Mouse (Mus musculus) naive thymus-derived CD4-positive, alpha-beta T cell, adult 2 months (primary cell): Measurements from ENCODE around the gene Slc6a21.

ENCODE experiments used
- DNase-seq: peaks from one replicate; pipeline ENCODE4 v3.0.0-alpha.2; 2011; ENCODE audit warnings: low read depth

Gene Slc6a21

DNA sequence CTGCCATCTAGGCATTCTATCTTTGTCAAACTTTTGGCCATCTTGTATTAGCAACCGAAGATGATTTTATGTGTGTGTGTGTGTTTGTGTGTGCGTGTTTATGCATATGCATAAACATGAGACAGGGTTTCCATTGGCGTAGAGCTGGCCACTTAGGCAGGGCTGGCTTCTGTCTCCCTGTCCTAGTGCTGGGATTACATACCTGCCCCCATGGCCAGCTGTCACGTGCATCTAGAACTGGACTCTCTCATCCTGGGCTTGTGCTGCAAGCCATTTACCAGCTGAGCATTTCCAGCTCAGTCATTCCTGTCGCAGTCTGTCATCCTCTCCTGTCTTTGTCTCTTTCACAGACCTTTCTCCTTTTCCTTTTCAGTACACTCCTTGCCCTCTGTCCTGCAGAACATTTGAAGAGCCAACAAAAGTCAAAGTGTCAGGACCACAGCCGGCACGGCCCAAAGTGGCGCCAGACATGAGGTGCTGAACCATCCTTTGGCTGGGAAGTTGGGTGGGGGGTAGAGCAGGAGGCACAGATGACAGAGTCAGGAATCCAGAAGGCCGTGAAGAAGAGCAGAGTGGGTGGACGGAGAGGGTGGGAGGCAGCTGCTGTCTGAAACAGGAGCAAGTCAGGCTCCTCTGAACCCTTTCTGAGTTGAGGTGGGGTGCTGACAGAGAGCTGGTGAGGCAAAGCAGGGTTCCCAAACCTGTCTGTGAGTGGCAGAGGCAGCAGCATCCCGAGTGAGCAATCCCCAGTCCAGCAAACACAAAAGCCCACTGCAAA is 20.1 kb upstream of the Slc6a21 start:
- DNase-seq, result no peak

DNA sequence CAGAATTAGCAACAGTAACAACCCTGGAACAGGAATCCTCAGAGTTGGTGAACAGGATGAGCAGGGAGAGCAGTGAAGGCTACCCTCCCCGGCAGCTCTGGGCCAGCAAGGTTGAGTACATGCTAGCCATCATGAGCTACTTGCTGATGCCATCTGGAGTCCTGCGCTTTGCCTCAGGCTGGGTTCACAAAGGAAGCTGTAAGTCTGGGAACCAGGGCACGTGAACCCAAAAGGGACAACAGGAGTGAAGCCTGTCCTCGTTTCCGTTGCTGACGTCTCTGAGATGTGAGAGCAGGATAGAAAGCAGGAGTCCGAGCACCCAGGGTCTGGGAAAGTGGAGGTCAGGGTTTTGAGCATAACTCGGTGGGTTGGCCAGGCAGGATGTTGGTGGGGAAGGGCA is 18.0 kb upstream of the Slc6a21 start:
- no peak for DNase-seq

DNA sequence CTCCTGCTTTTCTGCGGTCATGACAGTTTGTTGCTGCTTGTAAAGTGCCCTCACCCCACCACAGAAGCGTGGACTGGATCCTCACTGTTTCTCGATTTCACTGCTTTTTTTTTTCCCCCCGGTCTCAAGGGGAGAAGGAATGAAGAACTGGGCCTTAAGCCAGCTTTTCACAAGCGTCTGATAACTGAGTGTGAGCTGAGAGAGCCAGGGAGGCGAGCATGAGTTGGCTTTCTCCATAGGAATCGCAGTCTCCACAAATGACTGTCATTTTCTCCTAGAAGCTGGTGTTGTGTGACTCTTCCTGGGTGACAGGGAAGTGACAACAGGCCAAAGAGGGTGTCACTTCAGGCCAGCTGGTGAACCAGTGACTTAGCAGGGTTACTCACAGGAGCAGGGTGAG is 15.0 kb upstream of the Slc6a21 start:
- DNase-seq, result no peak

DNA sequence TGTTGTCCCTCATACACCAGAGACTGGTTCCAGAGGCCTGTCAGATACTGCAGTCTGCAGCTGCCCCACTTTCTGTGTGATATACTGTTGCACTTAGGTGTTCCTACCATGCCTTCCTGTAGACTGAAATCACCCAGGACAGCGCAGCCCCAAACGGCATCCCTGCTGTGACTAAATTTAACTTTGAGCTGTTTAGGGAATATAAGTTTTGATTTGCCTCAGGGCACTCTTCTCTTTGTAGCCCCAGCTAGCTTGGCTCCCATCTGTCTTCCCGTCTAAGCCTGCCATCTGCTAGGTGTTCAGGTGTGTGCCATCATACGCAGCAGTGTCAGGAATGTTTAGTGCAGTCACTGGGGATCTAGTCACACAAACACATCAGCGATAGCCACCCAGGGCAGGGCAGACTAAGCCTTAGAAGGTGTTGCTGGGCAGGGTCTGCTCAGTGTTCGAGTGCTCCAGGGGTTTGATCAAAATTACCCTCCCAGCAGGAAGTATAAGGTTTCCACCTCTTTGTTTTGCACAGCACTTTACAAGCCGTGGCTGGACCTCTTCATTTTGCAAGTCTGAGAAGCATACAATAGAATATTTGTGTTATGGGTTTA is 14.2 kb upstream of the Slc6a21 start:
- DNase-seq, result no peak

DNA sequence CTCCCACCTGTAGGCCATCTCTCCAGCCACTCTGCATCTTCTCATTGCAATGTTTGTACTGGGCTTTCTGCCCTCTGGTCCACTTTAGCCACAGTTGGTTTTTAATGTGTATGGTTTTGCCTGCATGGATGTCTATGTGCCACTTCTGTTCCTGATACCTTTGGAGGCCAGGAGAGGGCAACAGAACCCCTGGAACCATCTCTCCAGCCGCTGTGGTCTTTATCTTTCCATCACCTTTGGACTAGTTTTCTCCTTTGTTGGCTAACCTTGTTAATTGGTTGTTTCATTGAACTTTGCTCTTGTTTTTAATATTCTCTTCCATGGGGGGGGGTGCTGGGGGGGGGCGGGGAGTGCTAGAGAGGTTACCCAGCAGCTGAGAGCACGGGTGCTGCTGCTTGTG is 13.0 kb upstream of the Slc6a21 start:
- DNase-seq, result no peak

DNA sequence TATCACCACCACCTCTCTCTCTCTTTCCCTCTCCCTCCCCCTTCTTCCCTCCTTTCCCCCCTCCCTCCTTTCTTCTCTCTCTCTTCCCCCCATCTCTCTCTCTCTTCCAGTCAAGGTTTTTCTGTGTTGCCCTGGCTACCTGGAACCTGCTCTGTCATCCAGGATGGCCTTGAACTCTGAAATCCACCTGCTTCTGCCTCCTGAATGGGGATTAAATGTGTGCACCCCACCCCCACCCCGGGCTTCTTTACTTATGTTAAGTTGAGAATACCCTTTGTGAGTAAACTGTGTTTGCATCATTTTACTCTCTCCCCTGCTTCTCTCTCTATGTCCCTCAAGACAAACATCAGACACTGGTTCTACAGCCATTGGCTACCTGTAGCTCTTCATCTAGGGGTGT is 11.8 kb upstream of the Slc6a21 start:
- no peak for DNase-seq

DNA sequence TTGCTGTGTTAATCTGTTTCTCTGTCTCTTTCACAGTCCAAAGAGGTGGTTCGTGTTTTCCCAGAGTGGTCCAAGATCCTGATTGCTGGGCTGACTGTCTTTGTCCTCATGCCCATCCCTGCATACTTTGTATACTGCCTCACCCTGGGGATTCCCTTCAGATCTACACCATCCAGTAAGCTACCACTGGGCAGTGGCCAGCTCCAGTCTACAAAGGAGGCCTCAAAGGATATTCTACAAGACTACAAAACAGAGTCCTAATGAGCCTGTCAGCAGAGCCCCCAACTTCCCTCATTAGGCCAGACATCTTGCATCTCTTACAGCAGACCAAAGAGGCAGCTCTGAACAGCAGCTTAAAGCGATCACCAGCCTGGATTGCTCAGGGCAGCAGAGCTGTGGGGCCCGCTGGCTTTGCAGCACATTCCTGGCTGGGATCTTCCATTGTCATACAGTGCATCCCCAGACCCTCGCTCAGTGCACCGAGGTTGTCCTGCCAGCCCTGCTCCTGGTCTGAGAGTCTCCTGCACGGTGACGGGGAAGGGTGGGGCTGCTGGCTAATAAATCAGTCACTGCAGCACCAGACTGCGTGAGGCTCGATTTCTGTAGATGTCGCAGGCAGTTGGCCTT is 4.4 kb upstream of the Slc6a21 start:
- DNase-seq, result no peak

DNA sequence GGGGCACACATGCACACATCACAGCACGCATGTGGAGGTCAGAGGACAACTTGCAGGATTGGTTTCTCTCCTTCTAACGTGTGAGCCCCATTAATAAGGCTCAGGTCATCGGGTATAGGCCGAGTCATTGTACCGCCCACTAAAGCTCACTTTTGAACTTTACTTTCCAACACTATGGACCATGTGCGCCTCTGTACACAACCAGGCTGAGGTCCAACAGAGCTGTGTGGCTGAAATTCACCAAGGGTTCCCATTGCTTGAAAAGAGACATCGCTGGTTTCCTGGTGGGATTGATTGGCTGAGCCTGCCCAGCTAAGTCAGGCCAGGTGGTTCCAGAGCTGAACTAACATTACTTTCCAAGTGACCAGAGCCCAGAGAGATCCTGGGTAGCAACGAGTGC is 3.6 kb upstream of the Slc6a21 start:
- DNase-seq, result no peak

DNA sequence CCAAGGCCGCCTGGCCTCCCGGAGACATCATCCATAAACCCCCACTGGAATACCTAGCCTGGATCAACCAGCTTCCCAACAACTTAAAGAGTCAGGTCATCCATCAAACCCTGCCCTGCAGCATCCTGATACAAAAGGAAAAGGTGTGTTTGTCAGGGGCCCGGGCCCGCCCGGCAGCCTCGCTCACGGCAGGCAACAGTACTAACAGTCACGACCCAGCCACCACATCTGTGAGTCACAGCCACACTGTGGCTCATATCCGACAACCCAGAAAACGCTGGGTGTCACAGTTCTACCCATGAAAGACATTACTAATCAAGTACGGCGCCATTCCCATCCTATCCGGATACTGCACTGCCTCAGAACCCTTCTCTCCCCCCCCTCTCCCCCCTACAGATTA is 9.2 kb downstream of the Slc6a21 start:
- DNase-seq, result no peak

DNA sequence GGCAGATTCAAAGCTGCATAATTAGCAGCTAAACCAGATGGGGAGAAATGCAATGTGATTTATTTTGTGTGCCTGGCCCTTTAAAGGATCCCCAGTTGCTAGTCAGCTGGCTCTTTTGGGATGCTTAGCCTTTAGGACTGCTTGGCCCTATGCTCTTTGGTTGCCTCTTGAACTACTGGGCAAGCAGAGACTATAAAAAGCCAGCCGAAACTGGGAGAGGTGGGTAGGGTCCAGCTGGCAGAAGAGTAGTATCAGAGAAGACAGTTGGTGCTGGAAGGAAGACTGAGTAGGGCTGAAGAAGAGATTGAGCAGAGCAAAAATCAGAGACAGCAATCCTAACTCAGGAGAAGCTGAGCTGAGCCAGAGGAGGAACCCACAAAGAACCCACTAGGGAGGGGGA is 19.3 kb downstream of the Slc6a21 start:
- DNase-seq, result no peak

DNA sequence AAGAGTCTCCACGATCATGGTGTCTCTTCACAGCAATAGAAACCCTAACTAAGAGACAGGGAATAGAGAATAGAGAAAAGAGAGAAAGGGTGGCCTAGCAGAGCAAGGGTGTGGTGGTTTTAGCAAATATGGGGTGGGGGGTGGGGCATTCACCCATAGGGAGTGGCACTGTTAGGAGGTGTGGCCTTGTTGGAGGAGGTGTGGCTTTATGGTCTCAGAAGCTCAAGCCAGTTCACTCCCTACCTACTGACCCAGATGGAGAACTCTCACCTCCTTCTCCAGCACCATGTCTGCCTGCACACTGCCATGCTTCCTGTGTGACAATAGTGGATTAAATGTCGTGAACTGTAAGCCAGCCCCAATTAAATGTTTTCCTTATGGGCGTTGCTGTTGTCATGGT is 20.2 kb downstream of the Slc6a21 start:
- DNase-seq, result no peak

DNA sequence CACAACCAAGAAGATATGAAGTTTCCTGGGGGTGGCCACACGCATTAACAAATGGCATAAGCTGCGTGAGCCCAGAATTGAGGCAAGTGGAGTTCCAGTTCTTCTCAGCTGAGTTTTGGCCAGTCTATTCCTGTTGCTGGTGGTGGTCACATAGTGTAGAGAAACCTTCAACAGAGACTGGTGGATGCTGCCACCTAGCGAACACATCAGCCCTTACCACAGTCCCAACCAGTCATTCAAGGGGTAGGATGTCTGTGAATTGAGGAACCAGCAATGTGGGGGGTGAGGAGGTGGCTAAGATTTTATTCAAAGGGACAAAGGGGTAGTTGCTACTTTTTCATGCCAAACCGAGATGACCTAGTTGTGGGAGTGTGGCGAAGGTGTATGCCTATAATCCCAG is 22.4 kb downstream of the Slc6a21 start:
- peak; percentile 76 for DNase-seq

DNA sequence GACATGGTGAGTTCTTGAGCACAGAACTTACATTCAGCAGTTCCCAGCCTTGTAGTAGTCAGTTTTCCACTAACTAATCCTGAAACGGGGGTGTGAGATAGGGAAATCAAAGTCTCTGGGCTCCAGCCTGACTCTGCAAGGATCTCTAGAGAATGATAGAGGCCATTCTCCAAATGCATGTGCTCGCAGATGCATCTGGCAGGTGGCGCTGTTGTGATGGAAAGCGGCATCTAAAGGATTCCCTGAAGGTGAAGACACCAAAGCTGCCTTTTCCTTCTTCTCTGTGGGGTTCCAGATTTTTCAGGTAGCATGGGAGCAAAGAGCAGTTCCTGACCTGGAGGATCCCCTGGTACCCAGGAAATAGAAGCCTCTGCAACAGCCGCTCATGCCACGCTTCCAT is 23.0 kb downstream of the Slc6a21 start:
- peak; percentile 65 for DNase-seq

DNA sequence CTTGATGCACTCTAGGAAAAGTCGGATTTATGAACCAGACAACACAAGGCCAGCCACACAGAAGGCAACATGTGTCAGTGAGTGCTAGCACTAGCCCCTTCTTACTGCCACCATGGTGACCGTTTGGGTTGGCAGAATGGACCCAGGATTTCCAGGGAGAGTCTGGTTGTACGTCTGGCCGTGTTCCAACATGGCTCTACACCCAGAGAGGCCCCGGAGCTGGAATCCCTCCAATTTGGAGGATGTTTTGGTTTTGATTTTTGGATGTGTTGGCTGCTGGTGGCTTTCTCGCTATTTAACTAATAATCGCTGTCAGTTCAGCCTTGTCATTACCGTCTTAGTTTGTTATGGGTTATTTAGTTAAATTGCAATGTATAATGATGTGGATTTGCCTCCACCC is 25.3 kb downstream of the Slc6a21 start:
- DNase-seq, result no peak

DNA sequence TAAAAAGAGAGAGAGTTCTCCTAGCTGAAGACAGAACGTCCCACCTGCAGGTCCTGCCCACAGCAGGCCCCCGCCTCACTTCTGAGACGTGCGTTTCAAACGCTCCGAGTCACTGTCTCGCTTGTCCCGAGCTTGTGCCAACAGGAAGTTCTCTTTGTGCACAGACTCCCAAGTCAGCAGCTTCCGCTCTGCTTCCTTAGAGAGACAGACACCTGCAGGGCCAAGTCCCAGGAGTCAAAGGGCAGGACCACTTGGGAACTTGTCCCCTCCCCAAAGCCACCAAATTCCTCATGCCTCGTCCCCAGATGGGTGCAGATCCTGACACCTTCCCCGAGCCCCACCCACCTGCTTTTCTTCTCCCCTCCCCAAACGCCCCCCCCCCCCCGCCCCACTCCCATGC is 27.6 kb downstream of the Slc6a21 start:
- no peak for DNase-seq

DNA sequence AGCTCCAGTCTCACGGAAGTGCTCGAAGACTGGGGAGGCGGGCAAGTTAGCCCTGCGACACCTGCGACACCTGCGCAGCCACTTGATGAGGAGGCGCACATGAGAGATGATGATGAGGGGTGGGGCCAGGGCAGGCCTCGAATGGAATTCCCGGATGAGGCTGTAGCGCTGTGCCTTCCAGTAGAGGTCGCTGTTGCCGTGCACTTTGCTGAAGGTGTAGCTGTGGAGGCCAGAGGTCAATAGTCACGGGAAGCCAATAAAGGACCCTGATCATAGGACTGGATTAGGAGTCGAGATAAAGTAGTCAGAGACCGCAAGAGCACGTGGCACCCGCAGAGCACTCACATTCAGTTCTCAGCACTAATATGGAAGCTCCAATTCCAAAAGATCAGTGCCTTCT is 28.0 kb downstream of the Slc6a21 start:
- peak; percentile 74 for DNase-seq

DNA sequence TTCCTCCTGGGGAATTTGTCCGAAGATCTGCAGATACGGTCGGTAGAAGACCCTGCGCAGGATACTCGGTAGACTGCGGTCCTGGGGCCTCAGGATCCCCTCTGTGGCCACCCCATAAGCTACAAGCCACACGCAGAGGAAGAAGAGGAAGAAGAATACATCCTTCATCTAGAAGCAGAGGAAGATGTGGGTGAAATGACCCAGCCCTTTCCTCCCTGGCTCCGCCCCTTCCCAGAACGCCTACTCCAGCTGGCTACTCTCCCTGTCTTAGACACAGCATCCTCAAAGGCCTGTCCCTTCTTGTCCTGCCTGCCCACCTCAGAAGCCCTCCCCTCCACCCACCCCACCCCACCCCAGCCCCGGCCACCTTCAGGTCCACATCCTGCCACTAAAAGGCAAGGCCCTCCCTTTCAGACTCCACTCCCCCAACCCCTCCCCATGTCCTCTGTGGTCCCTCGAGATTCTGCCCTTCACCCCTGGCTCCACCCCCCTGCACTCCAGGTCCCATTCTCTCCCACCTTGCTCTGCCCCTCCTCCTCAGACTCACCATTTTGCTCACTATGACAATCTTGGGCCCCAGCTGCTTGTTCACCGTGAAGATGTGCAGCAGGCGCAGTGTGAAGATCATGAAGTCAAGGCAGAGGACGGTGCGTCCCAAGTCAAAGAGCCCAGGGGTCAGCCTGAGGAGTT is 31.4 kb downstream of the Slc6a21 start:
- no peak for DNase-seq

DNA sequence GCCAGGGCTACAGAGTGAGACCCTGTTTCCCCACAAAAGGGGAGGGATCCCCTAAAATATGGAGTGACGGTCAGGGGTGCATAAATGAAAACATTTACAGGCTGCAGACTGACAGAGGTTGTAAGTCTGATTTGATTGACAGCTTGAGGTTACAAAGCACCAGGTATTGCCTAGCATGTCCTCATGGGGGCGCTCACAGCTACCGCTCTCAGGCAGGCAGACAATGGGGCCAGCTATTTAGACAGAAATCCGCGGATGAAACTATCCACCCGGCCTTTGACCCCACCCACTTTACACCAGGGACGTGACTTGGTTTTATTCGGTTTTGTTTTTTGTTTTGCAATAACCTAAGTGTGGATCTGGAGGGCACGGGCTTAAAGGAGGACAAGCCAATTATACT is 32.1 kb downstream of the Slc6a21 start:
- peak; percentile 78 for DNase-seq

DNA sequence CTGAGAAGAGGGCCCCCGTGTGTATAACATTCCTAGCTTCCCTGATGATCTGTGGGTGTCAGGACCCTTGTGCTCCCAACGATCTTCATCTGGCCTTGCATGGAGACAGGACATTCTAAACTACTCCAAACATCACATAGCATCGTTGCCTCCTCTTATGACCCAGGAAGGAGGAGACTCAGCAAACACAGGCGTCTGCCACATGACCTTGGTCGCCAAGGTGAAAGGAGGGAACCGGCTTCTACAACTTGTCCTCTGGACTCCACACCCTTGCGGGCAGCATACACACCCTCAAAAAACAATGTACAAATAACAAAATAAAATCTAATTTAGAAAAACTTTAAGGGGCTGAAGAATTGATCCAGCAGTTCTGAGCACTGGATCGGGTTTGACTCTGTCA is 34.7 kb downstream of the Slc6a21 start:
- no peak for DNase-seq

DNA sequence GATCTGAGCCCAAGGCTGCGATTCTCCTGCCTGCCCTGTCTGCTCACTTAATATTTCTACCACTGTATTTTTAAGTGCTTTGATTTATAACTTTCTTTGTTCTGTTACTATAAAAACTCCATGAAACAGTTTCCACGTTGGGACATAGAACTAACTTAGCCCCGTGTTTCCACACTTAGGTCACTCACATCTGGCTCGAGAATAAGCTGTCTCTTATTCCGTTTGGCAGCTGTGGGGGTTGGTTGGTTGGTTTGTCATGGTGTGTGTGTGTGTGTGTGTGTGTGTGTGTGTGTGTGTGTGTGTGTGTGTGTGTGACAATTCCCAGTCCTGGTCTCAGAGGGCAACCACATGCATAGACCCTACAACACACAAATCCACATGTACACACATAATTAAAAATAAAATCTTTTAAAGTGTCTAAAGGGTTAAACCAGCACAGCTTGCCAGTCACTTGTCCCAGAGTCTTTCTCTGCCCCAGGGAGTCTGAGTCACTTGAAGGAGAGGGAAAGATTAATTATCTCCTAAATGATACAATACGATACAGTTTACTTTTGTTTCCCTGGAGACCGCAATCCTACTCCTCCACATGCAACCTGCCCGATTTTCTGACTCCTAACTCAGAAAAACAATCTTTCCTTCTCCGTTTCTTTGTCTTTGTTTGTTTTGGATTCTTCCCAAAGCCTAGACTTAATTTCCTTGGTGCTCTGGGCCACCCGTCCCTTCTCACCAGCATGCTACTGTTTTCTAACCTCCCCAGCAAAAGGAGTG is 35.6 kb downstream of the Slc6a21 start:
- DNase-seq, result no peak

DNA sequence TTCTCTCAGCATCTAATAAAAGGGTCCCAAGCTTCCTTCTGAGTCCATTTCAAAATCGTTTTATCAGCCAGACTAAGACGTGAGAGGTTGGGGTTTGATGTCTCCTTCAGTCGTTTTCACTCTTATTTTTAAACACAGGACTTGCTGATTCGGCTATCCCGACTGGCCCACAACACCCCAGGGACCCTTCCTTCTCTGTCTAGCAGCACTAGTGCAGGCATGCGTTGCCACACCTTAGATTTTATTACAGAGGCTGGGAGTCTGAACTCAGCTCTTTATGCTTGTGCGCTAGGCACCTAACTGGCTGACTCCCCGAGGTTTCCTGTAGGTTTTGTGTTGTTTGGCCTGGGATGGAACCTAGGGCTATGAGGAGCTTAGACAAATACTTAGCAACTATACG is 36.2 kb downstream of the Slc6a21 start:
- no peak for DNase-seq

DNA sequence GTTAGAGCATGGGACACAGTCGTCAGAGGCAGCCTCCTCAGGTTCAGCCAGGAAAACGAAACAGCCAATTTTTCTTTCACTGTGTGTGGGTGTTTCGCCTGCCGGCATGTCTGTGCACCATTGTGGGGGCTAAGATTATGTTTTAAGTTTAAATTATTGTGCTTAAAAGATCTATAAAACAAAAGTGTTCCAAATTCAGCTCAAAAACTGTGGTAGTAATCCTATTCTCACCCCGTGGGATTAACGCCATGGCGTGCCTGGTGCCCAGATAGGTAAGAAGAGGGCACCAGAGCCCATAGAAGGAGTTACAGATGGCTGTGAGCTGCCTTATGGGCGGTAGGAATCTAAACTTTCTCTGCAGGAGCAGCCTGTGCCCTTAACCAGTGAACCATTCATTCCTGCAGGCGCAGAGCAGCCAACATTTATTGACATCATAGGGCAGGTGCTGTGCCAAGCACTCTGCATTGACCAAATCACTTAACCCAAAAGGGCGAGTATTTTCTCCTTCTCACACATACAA is 37.9 kb downstream of the Slc6a21 start:
- DNase-seq, result no peak
